Mouse (Mus musculus): ENCODE data around the gene Hist1h2bb. TPM values are rescaled to one million over a fixed set of nuclear protein-coding genes. Genes with fewer than 3 reads are reported as not detected.
"Not testable (repeated sequence)": the region's sequence is repeated elsewhere in the genome, so short reads cannot be mapped to it uniquely, and the experiment has no call there.

Hist1h2bb gene
- polyA plus RNA-seq, 1 experiment from 2014 or later: 5.6 TPM

DNA sequence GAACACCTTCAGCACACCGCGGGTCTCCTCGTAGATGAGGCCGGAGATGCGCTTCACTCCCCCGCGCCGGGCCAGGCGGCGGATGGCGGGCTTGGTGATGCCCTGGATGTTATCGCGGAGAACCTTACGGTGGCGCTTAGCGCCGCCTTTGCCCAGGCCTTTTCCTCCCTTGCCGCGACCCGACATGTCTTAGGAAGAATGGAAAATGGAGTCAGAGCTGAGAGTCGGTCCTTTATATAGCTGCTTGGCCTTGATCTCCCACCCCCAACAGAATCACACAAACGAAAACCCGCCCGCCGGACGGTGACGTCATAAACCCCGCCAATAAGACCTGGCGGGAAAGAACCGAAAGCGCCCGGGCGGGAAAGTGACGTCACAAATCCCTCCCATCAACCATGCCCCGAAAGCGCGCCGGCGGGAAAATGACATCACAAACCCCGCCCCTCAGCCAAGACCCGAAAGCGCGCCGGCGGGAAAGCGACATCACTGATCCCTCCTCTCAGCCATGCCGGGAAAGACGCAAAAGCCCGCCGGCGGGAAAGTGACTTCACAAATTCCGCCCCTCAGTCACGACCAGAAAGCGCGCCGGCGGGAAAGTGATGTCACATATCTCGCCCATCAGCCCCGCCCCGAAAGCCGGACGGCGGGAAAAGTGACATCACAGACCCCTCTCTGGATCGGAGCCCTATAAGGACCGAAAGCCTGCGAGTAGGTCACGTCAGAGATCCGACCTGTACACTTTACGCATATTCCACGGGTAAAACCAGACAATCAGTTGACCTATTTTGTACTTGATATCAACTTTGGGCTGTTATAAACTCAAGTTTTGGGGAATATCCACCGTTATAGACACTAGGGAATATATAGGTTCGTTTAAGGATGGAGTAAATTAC, 14.7 kb downstream of the Hist1h2bb start, which contains the start of gene Hist1h4a:
Gene Hist1h4a, minus strand, starts transcription at position 259 of the 893 bp plus-strand sequence.
- Histone ChIP-seq H3K4me3 (replicated peaks) (peak within 1 kb of the TSS; percentile 61), H3K27me3 (no peaks in the 10 kb centered on the region), H3K9me3 (replicated peaks) (no peaks in the 10 kb centered on the region), H3K36me3 (replicated peaks) (no peaks in the 10 kb centered on the region), H3K9ac (peak within 1 kb of the TSS; percentile 67), H3K4me1 (replicated peaks) (peaks cover 65% of the 10 kb centered on the region), H3K4me2 (peak within 1 kb of the TSS; percentile 87), H3K27ac (replicated peaks) (peak within 1 kb of the TSS; percentile 99)
- WGBS (ENCODE audit: insufficient replicate concordance): under 1% methylated on average over 68 of the region's 72 CpGs
- ATAC-seq (ENCODE audit: insufficient read depth): peak; percentile 56

DNA sequence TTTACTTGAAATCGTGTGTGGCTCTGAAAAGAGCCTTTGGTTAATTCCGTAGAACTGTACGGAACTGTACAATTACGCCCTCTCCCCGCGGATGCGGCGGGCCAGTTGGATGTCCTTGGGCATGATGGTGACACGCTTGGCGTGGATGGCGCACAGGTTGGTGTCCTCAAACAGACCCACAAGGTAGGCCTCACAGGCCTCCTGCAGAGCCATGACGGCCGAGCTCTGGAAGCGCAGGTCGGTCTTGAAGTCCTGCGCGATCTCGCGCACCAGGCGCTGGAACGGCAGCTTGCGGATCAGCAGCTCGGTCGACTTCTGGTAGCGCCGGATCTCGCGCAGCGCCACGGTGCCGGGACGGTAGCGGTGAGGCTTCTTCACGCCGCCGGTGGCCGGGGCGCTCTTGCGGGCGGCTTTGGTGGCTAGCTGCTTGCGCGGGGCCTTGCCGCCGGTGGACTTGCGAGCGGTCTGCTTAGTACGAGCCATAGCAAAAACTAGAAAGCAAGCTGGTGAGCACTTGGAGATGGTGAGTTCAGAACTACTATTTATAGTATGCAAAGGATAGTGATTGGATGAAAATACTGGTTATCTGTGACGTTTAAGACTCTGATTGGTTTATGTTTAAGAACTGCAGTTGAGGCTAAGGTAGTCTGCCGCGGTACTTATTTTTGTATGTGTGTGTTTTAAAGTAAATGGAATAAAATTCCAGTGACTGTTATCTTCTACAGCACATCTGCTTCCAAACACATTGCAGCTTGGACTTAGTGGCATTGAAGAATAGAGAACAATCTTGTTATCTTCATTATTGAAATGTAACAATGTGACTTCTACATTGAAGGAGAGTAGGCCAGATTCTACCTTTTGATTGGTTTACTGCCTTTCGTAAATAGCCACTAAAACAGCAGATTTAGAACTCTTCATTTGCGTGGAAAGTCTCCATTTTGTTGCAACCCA, 15.6 kb downstream of the Hist1h2bb start, which contains the start of gene Hist1h3a:
Gene Hist1h3a, minus strand, starts transcription at position 516 of the 951 bp plus-strand sequence.
- Histone ChIP-seq H3K9ac (peak within 1 kb of the TSS; percentile 67), H3K4me2 (peak within 1 kb of the TSS; percentile 87), H3K4me3 (replicated peaks) (peak within 1 kb of the TSS; percentile 61), H3K27ac (replicated peaks) (peak within 1 kb of the TSS; percentile 99), H3K4me1 (replicated peaks) (peaks cover 63% of the 10 kb centered on the region)
- not testable (repeated sequence) for H3K9me3 ChIP-seq (replicated peaks); H3K36me3 ChIP-seq (replicated peaks); H3K27me3 ChIP-seq
- peak; percentile 48 for ATAC-seq (ENCODE audit: insufficient read depth)
- WGBS (ENCODE audit: insufficient replicate concordance): under 1% methylated on average over 33 of the region's 52 CpGs

DNA sequence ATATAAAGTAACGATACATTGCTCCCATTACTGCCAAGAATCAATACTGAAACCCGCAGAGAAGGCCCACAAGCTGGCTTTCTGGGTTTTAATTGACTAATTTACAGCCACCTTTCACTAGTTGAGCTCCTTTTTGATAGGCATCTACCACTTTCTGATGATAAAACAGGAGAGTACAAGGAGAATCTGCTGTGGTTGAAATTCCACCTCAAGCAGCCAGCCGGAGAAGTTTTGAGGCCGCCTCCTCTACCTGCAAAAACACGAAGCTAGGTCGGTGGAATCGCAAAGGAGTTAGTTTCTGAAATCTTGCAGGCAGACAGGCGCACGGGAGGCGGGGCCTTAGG, 16.7 kb downstream of the Hist1h2bb start:
- Histone ChIP-seq H3K9ac (peak overlapping the region; percentile 61), H3K9me3 (replicated peaks) (no peaks in the 10 kb centered on the region), H3K27ac (replicated peaks) (peak overlapping the region; percentile 99), H3K4me3 (replicated peaks) (peak overlapping the region; percentile 61), H3K4me2 (peak overlapping the region; percentile 87), H3K4me1 (replicated peaks) (peaks cover 54% of the 10 kb centered on the region), H3K36me3 (replicated peaks) (no peaks in the 10 kb centered on the region), H3K27me3 (no peaks in the 10 kb centered on the region)
- ATAC-seq (ENCODE audit: insufficient read depth): no peak
- WGBS (ENCODE audit: insufficient replicate concordance): under 1% methylated on average over 10 of the region's 10 CpGs

- WGBS (ENCODE audit: insufficient replicate concordance): 2% methylated on average over 34 of the region's 34 CpGs
- Histone ChIP-seq H3K27ac (replicated peaks) (peak within 1 kb of the TSS; percentile 99), H3K4me1 (replicated peaks) (peaks cover 50% of the 10 kb centered on the region), H3K9me3 (replicated peaks) (no peaks in the 10 kb centered on the region), H3K36me3 (replicated peaks) (no peaks in the 10 kb centered on the region), H3K4me2 (peak within 1 kb of the TSS; percentile 87), H3K9ac (peak within 1 kb of the TSS; percentile 74), H3K4me3 (replicated peaks) (peak within 1 kb of the TSS; percentile 61), H3K27me3 (no peaks in the 10 kb centered on the region)
- ATAC-seq (ENCODE audit: insufficient read depth): peak; percentile 34
These were observed 17.2 kb downstream of the Hist1h2bb start, which contains the start of gene Hist1h1a for GRCm38 (mm10) chr13:23763586-23764323. Gene Hist1h1a (plus strand): TSS chr13:23763666.

- peak overlapping the region; percentile 87 for H3K4me2 ChIP-seq
- peak overlapping the region; percentile 74 for H3K9ac ChIP-seq
- 22% methylated on average over 12 of the region's 12 CpGs for WGBS (ENCODE audit: insufficient replicate concordance)
- no peaks in the 10 kb centered on the region for H3K27me3 ChIP-seq
- peaks cover 42% of the 10 kb centered on the region for H3K4me1 ChIP-seq (replicated peaks)
- no peaks in the 10 kb centered on the region for H3K9me3 ChIP-seq (replicated peaks)
- H3K36me3 ChIP-seq (replicated peaks): no peaks in the 10 kb centered on the region
- H3K27ac ChIP-seq (replicated peaks): peak overlapping the region; percentile 99
- H3K4me3 ChIP-seq (replicated peaks): peak overlapping the region; percentile 61
- ATAC-seq (ENCODE audit: insufficient read depth): no peak
These were observed 18.0 kb downstream of the Hist1h2bb start for GRCm38 (mm10) chr13:23764324-23765171.

- H3K9ac ChIP-seq: peak overlapping the region; percentile 74
- no peaks in the 10 kb centered on the region for H3K27me3 ChIP-seq
- ATAC-seq (ENCODE audit: insufficient read depth): no peak
- peaks cover 38% of the 10 kb centered on the region for H3K4me1 ChIP-seq (replicated peaks)
- peak overlapping the region; percentile 99 for H3K27ac ChIP-seq (replicated peaks)
- no peaks in the 10 kb centered on the region for H3K9me3 ChIP-seq (replicated peaks)
- H3K36me3 ChIP-seq (replicated peaks): no peaks in the 10 kb centered on the region
- peak overlapping the region; percentile 87 for H3K4me2 ChIP-seq
- 12% methylated on average over 1 of the region's 1 CpGs for WGBS (ENCODE audit: insufficient replicate concordance)
- H3K4me3 ChIP-seq (replicated peaks): peak overlapping the region; percentile 61
These were observed 18.6 kb downstream of the Hist1h2bb start for GRCm38 (mm10) chr13:23765172-23765513.

DNA sequence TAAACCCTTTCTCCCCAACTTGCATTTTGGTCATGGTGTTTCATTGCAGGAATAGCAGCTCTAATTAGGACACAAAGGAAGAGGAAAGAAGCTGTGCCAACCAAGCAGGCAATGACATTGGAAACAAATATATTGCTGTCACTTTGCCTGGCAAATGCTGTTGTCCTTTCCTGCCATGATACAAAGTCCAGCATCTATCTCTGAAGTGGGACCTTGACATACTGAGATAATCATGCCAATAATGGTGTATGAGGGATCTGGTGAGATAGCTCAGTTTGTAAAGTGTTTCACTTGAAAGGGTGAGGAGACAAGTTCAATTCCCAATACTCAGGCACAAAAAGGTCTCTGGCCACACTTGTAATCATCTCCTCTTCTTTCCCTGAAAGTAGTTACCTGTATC, 20.2 kb downstream of the Hist1h2bb start:
- Histone ChIP-seq H3K27ac (replicated peaks) (no peak overlapping the region), H3K4me3 (replicated peaks) (no peak overlapping the region), H3K27me3 (no peaks in the 10 kb centered on the region), H3K9me3 (replicated peaks) (no peaks in the 10 kb centered on the region), H3K9ac (no peak overlapping the region), H3K36me3 (replicated peaks) (no peaks in the 10 kb centered on the region), H3K4me2 (no peak overlapping the region), H3K4me1 (replicated peaks) (peaks cover 32% of the 10 kb centered on the region)
- no peak for ATAC-seq (ENCODE audit: insufficient read depth)

DNA sequence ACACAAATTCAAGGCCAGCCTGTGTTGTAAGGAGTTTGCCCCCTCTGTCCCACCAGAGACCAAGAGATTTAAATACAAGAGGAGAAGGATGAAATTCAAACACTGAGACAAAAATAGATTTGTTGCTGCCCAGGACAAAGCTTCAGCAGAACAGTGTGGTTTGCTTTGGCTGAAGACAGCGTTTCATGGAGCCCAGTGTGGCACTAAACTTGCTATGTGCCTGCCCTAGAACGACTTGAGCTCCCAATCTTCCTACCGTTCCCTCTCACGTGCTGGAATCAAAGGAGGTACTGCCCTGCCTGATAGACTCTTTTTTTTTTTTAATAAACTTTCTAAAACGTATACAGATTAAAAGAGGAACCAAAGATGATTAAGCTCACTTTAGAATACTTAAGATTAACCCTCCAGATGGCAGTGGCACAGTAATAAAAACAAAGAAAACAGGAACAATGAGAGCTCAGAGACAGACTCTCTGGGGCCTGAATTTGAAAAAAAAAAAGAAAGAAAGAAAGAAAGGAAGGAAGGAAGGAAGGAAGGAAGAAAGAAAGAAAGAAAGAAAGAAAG, 22.4 kb downstream of the Hist1h2bb start:
- Histone ChIP-seq H3K9ac (no peak overlapping the region), H3K27me3 (no peaks in the 10 kb centered on the region), H3K4me3 (replicated peaks) (no peak overlapping the region), H3K9me3 (replicated peaks) (no peaks in the 10 kb centered on the region), H3K4me1 (replicated peaks) (peaks cover 39% of the 10 kb centered on the region), H3K27ac (replicated peaks) (no peak overlapping the region), H3K4me2 (no peak overlapping the region), H3K36me3 (replicated peaks) (no peaks in the 10 kb centered on the region)
- no peak for ATAC-seq (ENCODE audit: insufficient read depth)
- 29% methylated on average over 5 of the region's 5 CpGs for WGBS (ENCODE audit: insufficient replicate concordance)

GRCm38 (mm10) chr13:23769613-23770012, 23.1 kb downstream of the Hist1h2bb start, which contains the start of gene Trim38:
Gene Trim38 (plus strand): TSS chr13:23769913.
- WGBS (ENCODE audit: insufficient replicate concordance): 60% methylated on average over 2 of the region's 2 CpGs
- not testable (repeated sequence) for H3K27ac ChIP-seq (replicated peaks); H3K36me3 ChIP-seq (replicated peaks); H3K4me2 ChIP-seq; H3K9me3 ChIP-seq (replicated peaks); H3K9ac ChIP-seq; H3K4me3 ChIP-seq (replicated peaks); H3K27me3 ChIP-seq; ATAC-seq (ENCODE audit: insufficient read depth)
- H3K4me1 ChIP-seq (replicated peaks): peaks cover 32% of the 10 kb centered on the region
